Mouse (Mus musculus) right cerebral cortex, adult 2 months (tissue): ENCODE results near the gene Mgea5.
A peak's percentile ranks its signal among the peaks of the same experiment; 100 is the strongest.

Experiments
- DNase-seq, 2 experiments: peaks; one replicate each; pipeline ENCODE4 v3.0.0; 2021 to 2022; ENCODE audit warnings: low spot score in 2 of 2

The Mgea5 gene

DNA sequence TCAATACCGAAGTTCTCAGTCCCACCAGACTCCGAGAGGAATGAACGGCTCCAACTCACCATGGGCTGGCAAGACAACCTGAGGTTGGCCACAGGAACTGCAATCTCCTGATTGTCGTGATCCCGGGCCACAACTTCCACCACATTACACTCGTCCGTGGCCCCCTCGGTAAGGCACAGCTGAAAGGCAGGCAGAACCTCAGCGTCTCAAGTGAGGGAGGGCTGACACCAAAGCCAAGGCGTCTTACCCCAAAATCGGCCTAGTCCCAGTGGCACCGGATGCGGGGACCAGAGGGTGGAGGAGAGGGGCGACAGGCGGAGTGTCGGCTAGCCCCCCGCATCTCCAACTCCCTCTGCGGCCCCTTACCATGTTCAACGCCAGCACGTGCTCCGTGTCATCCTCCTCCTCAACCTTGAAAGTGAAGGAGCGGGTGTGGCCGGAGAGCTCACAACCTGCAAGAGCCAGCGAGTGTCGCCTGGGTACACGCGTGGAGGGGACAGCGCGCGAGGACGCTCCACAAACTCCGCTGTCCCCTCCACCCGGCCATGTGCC is 34.9 kb downstream of the Mgea5 start:
- no peak for DNase-seq

DNA sequence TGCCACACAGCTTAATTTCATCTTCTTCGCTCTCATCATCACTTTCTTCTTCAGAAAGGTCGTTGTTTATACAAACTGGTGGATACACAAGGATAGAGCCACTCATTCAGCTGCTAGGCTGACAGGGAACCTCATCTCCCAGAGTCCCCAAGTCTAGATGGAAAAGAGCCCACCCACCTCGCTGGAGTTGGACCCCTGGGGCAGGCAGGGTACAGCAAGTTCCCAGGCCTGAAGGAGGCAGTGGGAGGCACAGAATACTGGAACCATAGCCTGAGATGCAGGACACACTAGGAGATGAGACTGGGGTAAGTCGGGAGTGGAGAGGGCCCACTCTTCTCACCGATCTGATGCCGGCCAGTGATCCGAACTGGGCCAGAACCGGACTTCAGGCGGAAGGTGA is 35.4 kb downstream of the Mgea5 start:
- DNase-seq, result no peak

DNA sequence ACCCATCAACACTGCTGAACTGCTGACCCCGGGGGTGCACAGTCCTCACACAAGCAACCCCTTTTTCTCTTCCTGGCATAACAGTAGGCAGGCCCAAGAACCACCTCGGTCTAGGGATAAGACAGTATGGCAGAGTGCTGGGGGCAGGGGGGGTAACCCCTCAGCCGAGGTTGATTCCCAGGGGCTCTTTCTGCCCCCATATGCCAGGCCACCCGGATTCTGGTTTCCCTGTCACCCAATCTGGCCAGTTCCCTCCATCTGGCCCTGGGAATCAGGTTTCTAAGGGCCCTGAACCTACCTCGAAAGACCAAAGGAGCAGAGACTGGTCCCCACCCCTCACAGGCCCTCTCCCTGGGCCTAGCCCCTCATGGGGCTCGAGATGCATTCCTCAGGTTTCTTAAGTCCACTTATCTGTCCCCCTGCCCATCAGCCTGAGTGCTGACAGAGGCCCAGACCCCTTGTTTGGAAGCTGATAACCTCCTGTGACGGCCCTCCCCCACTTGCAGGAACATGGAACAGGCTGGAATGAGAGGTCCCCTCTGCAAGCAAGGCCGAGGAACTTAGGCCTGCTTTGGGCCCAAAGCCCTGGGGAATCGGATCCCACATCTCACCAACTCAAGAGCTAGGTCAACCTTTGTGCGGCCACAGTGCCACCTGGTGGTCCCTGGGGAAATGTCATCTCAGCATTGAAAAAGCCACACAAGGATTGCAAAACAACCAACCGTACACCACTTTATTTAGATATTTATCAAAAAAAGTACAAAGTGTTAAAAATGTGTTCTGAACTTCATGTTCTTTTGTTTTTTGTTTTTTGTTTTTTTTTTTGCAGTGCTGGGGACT is 36.4 kb downstream of the Mgea5 start:
- DNase-seq, result peak; percentile 92 to 93

DNA sequence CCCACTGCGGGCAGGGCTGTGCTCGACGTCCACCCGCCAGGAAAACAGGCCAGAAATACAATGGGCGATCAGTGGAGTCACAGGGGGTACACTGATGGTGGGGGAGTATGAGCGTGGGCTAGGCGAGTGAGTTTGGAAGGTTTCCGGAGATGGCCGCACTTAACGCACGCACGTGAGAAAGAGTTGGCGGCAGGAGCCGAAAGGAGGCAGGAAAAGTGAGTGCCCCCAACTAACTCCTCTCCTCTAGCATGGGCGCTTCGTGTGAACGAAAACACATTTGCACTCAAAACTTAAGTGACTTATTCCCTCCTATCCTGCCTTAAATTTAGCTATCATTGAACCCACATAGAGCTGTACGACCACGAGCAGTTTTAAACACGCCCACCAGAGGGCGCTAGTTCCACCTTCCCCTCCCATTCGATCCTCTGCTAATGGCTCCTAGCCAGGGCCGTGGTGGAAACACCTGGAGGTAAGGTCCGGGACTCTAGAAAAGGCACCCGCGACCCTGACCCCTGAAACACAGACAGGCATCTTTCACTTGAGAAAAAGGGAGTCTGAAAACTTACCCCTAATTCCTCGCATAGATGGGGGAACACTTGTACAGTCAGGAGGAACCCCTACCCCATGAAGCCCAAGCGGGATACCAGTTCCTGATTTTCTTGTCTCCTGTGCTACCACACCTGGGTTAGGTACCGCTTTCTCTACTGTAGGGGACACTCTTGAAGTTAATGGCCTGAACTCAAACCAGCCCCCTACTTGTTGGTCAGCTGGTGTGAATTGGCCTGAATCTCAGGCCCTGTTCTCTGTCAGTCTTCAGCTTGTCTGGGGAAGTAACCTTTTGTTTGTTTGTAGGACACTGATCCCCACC is 37.2 kb downstream of the Mgea5 start:
- peak; percentile 82 to 83 for DNase-seq

DNA sequence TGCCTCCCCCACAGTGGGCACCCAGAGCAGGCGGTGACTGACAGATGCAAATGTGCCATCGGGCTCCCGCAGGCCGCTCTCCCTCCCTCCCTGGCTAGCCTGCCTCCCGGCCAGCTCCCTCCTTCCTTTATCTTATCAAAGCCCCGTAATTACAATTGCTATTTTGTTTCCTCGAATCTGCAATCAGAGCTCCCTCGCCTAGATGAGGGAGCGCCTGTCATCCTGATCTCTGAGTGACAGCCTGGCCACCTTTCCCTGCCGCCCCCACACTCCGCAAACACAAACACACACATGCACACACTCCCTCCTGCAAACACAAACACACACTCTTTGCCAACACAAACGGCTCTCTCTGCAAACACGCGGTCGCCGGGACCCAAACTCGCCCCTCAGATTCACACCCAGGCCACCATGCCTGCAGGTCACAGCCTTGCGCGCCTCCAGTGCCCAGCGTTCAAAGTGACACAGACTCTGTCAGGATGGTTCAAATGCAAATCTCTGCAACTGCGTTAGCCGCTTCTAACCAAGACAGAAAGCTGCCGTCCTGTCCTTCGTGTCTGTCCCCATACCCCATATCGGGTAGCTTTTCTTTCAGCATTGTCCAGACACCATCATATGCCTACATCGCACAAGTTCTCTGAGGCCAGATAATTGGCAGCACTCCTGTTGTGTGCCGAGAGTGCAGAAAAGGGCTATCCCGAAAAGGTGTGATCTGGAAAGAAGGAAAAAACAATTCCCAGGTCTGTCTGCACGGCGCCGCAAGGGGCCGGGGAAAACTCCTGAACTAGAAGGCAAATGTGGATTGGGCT is 38.1 kb downstream of the Mgea5 start:
- no peak for DNase-seq

DNA sequence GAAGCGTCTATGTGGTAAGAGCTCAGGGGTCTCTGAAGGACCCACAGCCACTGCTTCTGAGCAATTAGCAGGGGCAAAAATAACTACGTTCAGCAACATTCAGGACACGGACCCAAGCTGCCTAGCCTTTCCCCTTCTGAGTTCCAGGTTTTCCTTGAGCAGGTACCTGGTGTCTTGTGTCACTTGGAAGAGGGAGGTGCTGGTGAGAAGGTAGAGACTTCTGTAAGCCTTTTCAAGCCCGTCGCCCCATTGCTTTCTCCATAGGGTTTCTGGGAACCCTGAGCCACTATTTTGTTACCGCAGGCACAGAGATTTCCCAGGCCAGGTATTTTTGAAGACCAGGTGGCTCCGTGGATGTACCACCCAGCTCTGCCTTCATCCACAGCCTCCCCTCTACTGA is 40.0 kb downstream of the Mgea5 start:
- no peak for DNase-seq

DNA sequence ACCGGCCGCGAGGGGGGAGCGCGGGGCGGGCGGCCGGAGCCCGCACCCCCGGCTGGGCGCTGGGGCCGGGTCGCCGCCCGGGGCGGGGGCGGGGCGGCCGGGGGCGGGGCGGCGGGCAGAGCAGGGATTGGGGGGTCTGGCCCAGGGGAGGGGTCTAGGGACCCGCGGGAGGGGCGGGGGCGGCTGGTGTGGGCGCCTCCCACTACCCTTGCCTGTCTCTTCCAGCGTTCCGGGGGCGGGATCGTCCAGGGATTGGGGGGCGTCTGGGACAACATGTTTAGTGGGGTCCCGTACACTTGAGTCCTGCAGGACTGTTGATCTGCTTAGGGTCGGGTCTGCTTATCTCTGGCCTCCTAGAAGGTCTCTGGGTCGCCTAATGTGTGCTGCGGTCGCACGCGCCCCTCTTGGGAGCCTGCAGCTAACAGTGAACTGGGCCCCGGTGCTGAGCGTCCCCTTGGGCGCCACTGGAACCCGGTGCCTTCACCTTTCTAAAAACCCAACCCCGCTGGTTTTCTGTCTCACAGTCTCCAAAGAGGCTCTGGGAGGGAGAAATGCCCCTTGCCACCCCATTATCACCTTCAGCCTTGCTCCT is 40.6 kb downstream of the Mgea5 start:
- no peak for DNase-seq

DNA sequence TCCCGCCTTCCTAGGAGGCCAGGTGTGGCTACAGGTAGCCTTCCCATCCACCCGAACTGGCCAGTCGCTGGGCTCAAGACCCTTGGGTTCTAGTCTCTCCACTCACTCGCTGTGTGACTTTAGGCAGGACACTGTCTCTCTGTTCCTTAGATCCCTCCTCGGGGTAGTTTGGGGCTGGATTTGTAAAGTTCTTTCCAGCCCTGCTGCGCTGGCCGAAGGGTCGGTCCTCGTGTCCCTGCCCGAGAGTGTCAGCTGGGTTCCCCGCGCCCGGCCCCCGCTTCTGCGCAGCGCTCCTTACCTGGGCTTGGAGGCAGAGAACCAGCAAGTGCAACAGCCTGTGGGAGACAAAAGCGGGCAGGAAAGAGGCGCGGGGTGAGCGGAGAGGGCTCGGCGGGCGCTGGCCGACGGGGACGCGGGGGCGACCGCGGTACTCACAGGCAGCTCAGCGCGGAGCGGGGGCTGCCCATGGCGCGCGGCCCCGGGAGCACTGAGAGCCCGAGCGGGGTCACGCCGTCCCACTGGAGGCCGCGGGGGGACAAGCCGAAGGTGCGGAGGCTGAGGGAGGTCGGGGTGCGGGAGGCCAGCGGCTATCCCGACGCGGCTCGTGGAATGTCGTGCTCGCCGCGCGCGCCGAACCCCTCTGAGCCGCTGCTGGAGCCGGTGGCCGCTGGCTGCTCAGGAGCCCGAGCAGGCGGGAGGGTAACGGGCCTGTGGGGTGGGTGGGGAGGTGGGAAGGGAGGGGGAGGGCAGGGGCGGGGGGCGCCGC is 41.2 kb downstream of the Mgea5 start, which contains the start of gene Fgf8:
Fgf8 (minus strand) TSS at position 698 of the 766 bp plus-strand sequence.
- no peak for DNase-seq

DNA sequence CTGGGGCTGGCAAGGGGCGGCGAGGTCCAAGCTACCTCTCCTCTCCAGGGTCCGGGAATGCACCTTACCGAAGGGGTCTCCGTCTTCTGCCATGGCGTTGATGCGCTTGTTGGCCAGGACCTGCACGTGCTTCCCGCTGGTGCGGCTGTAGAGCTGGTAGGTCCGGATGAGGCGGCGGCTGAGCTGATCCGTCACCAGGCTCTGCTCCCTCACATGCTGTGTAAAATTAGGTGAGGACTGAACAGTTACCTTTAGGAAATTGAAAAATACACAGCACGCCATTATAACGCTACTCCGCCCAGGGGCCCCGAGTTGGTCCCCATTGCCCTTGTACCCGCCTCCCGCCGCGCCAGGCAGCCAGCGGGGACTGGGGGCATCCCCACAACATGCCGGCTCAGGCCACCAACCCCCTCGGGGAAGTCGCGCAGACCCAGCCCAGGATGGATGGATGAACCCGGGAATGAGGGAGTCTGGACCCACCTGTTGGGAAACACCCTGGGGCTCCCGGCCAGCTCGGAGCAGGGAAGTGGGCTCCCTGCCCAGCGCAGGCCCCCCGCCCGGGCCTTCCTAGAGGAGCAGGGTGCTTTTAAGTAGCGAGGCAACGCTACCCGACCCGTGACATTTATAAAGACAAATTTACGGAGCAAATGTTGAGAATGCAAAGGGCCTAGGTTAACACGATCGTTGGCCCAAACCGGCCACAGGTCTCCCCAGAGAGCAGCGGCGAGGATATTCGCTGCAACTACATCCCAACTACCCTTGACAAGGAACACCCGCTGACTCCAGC is 42.0 kb downstream of the Mgea5 start:
- no peak for DNase-seq

DNA sequence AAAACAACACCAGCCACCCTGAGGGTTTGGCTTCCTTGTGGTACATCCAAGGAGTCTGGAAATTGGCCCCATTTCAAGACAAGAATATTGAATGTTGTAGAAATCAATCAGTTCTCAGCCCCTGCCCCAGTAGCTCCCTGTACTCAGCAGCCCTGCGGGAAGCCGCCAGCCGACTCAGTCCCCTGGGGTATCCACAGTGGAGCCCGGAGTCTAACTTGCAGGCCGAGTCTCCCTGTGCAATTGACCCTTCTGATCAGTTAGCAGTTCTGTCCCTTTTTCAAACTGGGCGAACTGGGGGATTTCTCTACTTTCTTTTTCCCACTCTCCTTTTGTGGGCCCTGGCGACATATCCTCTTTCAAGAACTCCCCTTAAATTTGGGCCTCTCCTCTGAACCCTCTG is 42.8 kb downstream of the Mgea5 start:
- no peak for DNase-seq

DNA sequence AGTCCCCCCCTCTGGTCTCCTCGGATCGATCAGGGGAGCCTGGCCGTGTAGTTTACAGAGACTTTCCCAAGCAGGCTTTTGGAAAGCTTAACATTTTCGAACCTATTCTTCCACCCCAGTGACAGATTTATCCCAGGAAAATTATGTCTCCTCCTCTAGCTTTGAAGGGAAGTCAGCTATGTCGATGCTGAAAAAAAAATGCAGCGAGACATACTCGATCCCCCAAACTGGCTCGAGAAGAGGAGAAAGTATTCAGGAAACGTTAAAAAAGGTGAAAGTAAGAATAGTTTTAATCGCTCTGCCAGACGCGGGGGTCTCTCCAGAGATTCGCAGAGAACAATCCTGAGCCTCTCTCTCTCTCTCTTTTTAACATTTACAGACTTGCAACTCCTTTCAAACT is 43.4 kb downstream of the Mgea5 start:
- no peak for DNase-seq

DNA sequence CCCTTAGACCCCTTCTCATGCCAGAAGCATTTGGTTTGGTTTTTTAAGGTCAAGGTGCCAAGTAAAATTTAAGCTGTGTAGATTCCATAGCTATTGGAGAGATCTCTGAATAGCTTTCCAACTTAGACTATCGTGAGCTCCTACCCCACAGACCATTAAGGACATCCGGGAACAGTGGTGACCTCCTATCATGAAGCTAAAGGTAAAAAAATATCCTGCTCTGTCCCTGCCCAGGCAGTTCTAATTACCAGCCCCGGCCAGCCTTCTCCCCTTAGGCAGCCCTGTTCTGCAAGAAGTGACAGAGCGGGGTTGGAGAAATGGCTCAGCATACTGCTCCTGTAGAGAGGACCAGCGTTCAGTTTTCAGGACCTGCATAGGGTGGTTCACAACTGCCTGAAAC is 45.1 kb downstream of the Mgea5 start:
- no peak for DNase-seq

DNA sequence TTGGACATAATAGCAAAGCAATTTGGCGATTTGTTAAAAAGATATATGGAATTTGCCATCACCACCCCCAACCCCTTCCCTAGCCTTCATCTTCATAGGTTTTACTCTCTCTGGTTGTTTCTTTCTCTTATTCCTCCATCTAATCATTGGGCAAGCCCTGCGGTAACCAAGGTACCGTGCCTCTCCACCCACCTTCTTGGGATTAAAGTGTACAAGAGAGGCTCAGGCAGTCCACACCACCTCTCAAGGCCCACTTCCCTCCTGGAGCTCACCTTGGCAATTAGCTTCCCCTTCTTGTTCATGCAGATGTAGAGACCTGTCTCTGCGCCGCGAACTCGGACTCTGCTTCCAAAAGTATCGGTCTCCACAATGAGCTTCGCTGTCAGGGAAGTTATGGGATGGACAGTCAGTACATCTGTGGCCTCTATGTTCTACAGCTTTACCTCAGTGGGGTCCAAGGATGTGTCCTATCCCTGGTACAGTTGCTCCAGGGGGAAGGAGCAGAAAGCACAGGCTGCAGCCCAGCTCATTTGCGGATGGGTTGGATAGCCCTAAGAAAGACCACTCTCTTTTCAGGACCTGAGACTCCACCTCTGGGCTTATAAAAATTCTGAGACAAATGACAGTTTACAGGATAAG is 45.7 kb downstream of the Mgea5 start:
- no peak for DNase-seq

DNA sequence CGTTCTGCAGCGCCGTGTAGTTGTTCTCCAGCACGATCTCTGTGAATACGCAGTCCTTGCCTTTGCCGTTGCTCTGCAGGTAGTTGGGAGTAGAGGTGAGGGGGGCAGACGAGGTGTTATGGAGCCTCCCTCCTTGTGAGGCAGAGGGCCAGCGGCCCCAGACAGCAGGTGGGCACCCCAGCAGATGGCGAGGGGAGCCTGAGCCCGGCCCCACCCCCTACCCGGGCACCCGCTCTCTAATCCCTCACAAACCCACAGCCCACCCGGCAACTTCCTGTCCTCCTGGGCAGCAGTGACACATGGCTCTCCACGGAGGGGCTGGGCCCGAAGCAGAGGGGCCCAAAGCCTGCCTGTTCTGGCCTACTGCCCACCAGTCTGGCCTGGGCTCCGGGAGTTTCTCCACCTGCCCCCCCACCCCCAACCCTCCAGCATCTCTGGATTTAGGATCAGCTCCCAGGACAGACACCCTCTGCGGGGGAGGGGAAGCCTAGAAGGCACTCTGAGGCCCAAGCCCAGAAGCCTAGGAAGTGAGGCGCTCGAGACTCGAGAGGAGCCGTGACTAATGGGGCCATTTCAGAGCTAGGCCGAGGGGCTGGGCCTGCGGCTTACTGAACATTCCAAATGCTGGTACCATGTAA is 46.3 kb downstream of the Mgea5 start:
- DNase-seq, result no peak

DNA sequence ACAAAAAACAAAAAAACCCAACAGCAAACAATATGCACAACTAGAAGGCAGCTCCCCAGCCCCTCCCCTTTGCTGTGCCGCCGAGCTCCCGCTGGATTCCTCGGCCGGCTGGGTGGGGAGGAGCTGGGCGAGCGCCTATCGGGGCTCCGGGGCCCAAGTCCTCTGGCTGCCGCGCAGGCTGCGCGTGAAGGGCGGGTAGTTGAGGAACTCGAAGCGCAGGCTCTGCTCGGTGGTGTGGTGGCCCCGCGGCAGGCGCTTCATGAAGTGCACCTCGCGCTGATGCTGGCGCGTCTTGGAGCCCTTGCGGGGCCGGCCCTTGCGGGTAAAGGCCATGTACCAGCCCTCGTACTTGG is 46.8 kb downstream of the Mgea5 start:
- no peak for DNase-seq

DNA sequence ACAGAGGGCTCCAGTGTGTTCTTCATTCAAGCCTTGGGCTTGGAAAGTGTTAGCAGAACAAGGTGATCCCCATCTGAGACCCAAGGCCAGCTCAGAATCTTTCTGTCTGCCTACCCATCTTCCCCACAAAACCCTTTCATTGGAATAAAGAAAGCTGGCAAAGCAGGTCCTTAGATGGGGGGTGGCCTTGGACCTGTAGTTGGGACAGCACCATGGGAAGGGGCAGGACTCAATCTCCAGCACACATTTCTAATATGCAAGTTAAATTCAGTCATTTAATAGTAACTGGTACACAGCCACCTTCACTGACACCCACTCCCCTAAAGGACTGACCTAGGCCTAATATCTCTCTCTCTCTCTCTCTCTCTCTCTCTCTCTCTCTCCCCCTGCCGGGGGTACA is 47.4 kb downstream of the Mgea5 start:
- no peak for DNase-seq

DNA sequence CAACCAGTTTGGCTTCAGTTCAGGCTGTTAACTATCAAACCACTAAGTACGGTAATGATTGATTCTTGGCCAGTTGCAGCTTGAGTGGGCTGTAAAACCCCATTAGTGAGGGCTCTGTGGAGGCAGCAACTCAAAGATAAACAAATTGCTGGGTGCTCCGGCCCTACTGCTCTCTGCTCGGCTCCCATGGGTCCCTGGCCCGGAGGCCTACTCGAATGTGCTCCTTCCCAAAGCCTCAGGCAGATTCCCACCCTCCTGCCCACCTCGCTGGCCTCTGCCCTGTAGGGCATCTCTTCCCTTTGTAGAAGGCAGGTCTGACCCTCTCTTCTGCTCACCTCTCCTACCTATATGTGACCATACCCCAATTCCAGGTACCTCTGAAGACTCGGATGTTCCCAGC is 48.9 kb downstream of the Mgea5 start:
- no peak for DNase-seq

DNA sequence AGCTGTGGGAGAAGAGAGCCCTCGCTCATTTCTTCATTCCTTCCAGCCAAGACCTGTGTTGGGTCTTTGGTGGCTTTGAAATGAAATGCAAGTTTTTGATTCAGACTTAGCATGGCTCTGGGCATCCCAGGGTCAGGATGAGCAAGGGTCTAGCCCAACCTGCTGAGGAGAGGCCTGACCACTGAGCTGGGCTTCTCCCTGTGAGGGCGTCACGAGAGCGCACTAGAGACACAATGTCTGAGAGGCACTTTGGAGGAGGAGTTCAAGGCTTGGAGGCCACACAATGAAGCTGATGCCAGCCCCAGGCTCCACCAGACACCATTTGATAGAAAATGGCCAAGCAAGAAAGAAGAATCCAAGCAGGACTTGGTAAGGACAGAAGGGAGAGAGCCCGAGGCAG is 49.4 kb downstream of the Mgea5 start:
- DNase-seq, result no peak

DNA sequence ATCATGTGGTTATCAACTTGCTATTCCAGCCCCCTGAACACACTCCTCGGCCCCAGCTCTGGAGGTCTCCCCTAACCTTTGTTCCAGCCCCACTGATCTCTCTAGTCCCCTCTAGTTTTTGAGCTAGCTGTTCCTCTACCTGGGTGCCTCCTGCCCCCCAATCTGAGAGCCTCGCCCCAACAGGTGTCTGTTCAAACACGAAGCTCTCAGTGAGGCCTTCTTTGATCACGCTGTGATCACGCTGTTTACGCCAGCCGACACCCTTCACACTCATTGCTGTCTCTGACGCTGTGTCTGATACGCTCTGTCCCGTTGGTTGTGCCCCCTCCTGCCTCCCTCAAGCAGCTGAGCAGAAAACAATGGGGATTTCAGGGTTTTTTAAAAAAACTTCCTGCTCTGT is 50.1 kb downstream of the Mgea5 start:
- DNase-seq, result no peak
